Mouse (Mus musculus) embryonic facial prominence, embryonic 10.5 days (tissue): ENCODE data around the gene Stbd1. TPM values are rescaled to one million over a fixed set of nuclear protein-coding genes. Genes with fewer than 3 reads are reported as not detected.

Experiments used
- DNase-seq: peaks from one replicate; pipeline ENCODE4 v3.0.0-alpha.2; 2017; ENCODE audit warnings: low spot score
- H3K27ac ChIP-seq: fragments of 300-500 bp; sonication (generic); replicated peaks from 2 replicates; pipeline ENCODE4 v1.5.1; 2016; ENCODE audit warnings: mild to moderate bottlenecking
- H3K27me3 ChIP-seq: fragments of 300-500 bp; sonication (generic); replicated peaks from 2 replicates; pipeline ENCODE4 v1.6.1; 2016; ENCODE audit warnings: low read depth, mild to moderate bottlenecking; ENCODE audit not compliant: poor library complexity, severe bottlenecking
- H3K36me3 ChIP-seq: fragments of 300-500 bp; sonication (generic); replicated peaks from 2 replicates; pipeline ENCODE4 v1.6.1; 2016; ENCODE audit warnings: mild to moderate bottlenecking, moderate library complexity
- H3K4me1 ChIP-seq: fragments of 300-500 bp; sonication (generic); 2 replicates; pipeline ENCODE4 v1.6.1; 2016
- H3K4me3 ChIP-seq: fragments of 300-500 bp; sonication (generic); 2 replicates; pipeline ENCODE4 v1.5.1; 2016; ENCODE audit warnings: mild to moderate bottlenecking, moderate library complexity
- H3K9me3 ChIP-seq: fragments of 300-500 bp; sonication (generic); 2 replicates; pipeline ENCODE4 v1.6.1; 2016; ENCODE audit warnings: mild to moderate bottlenecking
- WGBS: fragments of 180-500 bp; shearing (Covaris S2); methylation state at CpG from one replicate; pipeline ENCODE4 v1.1.7; 2016; 5-methylcytosine and 5-hydroxymethylcytosine counted together
- polyA plus RNA-seq: library from polyadenylated mRNA; unstranded; fragments of >200 nt; fragmentation: Nextera tagmentation; extraction: Ambion mirVana; gene quantifications from 2 replicates; pipeline ENCODE4 v1.2.1, GENCODE M21; 2016

The Stbd1 gene
- polyA plus RNA-seq, 1 experiment from 2014 or later, result 7.7 TPM

- Histone ChIP-seq H3K36me3 (no peaks in the 10 kb centered on the region), H3K9me3 (no peaks in the 10 kb centered on the region), H3K27me3 (peaks cover 8% of the 10 kb centered on the region), H3K27ac (no peak overlapping the region), H3K4me3 (no peak overlapping the region), H3K4me1 (no peaks in the 10 kb centered on the region)
- DNase-seq, result no peak
- 94% methylated on average over 8 of the region's 8 CpGs for WGBS
Measured at GRCm38 (mm10) chr5:92596865-92597264, 6.0 kb upstream of the Stbd1 start.

GRCm38 (mm10) chr5:92599030-92599429 is 3.8 kb upstream of the Stbd1 start:
- Histone ChIP-seq H3K4me3 (no peak overlapping the region), H3K27ac (no peak overlapping the region), H3K9me3 (no peaks in the 10 kb centered on the region), H3K4me1 (peaks cover 12% of the 10 kb centered on the region; the same call in 1 of the 2 replicates), H3K36me3 (no peaks in the 10 kb centered on the region), H3K27me3 (peaks cover 15% of the 10 kb centered on the region)
- 82% methylated on average over 10 of the region's 10 CpGs for WGBS
- DNase-seq, result no peak

GRCm38 (mm10) chr5:92604452-92605247 is 1.8 kb downstream of the Stbd1 start:
- H3K4me1 ChIP-seq, result peaks cover 12% of the 10 kb centered on the region; the same call in 1 of the 2 replicates
- H3K9me3 ChIP-seq, result no peaks in the 10 kb centered on the region
- no peak overlapping the region for H3K4me3 ChIP-seq
- H3K36me3 ChIP-seq, result no peaks in the 10 kb centered on the region
- H3K27ac ChIP-seq, result no peak overlapping the region
- peaks cover 28% of the 10 kb centered on the region for H3K27me3 ChIP-seq
- no peak for DNase-seq
- WGBS, result 86% methylated on average over 10 of the region's 10 CpGs

GRCm38 (mm10) chr5:92607492-92608229 is 4.8 kb downstream of the Stbd1 start:
- H3K4me1 ChIP-seq, result peaks cover 6% of the 10 kb centered on the region; the same call in 1 of the 2 replicates
- no peak overlapping the region for H3K4me3 ChIP-seq
- H3K36me3 ChIP-seq, result no peaks in the 10 kb centered on the region
- no peaks in the 10 kb centered on the region for H3K9me3 ChIP-seq
- 91% methylated on average over 5 of the region's 5 CpGs for WGBS
- DNase-seq, result no peak
- H3K27ac ChIP-seq, result no peak overlapping the region
- peaks cover 16% of the 10 kb centered on the region for H3K27me3 ChIP-seq

- Histone ChIP-seq H3K27ac (no peak overlapping the region), H3K9me3 (no peaks in the 10 kb centered on the region), H3K4me1 (no peaks in the 10 kb centered on the region), H3K4me3 (no peak overlapping the region), H3K27me3 (no peaks in the 10 kb centered on the region), H3K36me3 (no peaks in the 10 kb centered on the region)
- 94% methylated on average over 4 of the region's 4 CpGs for WGBS
- no peak for DNase-seq
Measured at GRCm38 (mm10) chr5:92612756-92613155, 9.9 kb downstream of the Stbd1 start.

- no peak for DNase-seq
- Histone ChIP-seq H3K27me3 (no peaks in the 10 kb centered on the region), H3K27ac (no peak overlapping the region), H3K4me3 (no peak overlapping the region), H3K4me1 (no peaks in the 10 kb centered on the region), H3K9me3 (peaks cover 5% of the 10 kb centered on the region; the same call in 1 of the 2 replicates), H3K36me3 (no peaks in the 10 kb centered on the region)
- WGBS, result 84% methylated on average over 5 of the region's 5 CpGs
Measured at GRCm38 (mm10) chr5:92621883-92622282, 19.0 kb downstream of the Stbd1 start.

- Histone ChIP-seq H3K27me3 (no peaks in the 10 kb centered on the region), H3K36me3 (no peaks in the 10 kb centered on the region), H3K4me3 (no peak overlapping the region), H3K9me3 (peaks cover 5% of the 10 kb centered on the region; the same call in 1 of the 2 replicates), H3K27ac (no peak overlapping the region), H3K4me1 (0 out of 2 replicates have a peak, but pooled peaks cover 3% of the 10 kb centered on the region)
- 85% methylated on average over 7 of the region's 7 CpGs for WGBS
- no peak for DNase-seq
Measured at GRCm38 (mm10) chr5:92627896-92628295, 25.1 kb downstream of the Stbd1 start.

GRCm38 (mm10) chr5:92633526-92633925 is 30.7 kb downstream of the Stbd1 start:
- no peaks in the 10 kb centered on the region for H3K9me3 ChIP-seq
- 63% methylated on average over 4 of the region's 4 CpGs for WGBS
- 0 out of 2 replicates have a peak, but pooled peaks cover 3% of the 10 kb centered on the region for H3K4me1 ChIP-seq
- H3K27me3 ChIP-seq, result no peaks in the 10 kb centered on the region
- no peak overlapping the region for H3K4me3 ChIP-seq
- no peak overlapping the region for H3K27ac ChIP-seq
- no peaks in the 10 kb centered on the region for H3K36me3 ChIP-seq
- DNase-seq, result no peak

- no peaks in the 10 kb centered on the region for H3K9me3 ChIP-seq
- H3K27me3 ChIP-seq, result no peaks in the 10 kb centered on the region
- no peaks in the 10 kb centered on the region for H3K36me3 ChIP-seq
- no peak for DNase-seq
- no peak overlapping the region for H3K27ac ChIP-seq
- 80% methylated on average over 3 of the region's 3 CpGs for WGBS
- H3K4me3 ChIP-seq, result no peak overlapping the region
- H3K4me1 ChIP-seq, result 0 out of 2 replicates have a peak, but pooled peaks cover 3% of the 10 kb centered on the region
Measured at GRCm38 (mm10) chr5:92634916-92635315, 32.1 kb downstream of the Stbd1 start.

- Histone ChIP-seq H3K27me3 (no peaks in the 10 kb centered on the region), H3K4me3 (no peak overlapping the region), H3K9me3 (no peaks in the 10 kb centered on the region), H3K27ac (no peak overlapping the region), H3K4me1 (0 out of 2 replicates have a peak, but pooled peaks cover 3% of the 10 kb centered on the region), H3K36me3 (no peaks in the 10 kb centered on the region)
- no peak for DNase-seq
- WGBS, result 85% methylated on average over 5 of the region's 5 CpGs
Measured at GRCm38 (mm10) chr5:92635891-92636290, 33.0 kb downstream of the Stbd1 start.

GRCm38 (mm10) chr5:92640861-92641260 is 38.0 kb downstream of the Stbd1 start:
- H3K36me3 ChIP-seq, result no peaks in the 10 kb centered on the region
- H3K27me3 ChIP-seq, result no peaks in the 10 kb centered on the region
- 84% methylated on average over 3 of the region's 3 CpGs for WGBS
- DNase-seq, result no peak
- H3K4me3 ChIP-seq, result no peak overlapping the region
- no peak overlapping the region for H3K27ac ChIP-seq
- H3K9me3 ChIP-seq, result no peaks in the 10 kb centered on the region
- H3K4me1 ChIP-seq, result no peaks in the 10 kb centered on the region
